Mouse (Mus musculus) hindbrain, embryonic 12.5 days (tissue): Measurements from ENCODE around the gene Lce3b. TPM values are rescaled to one million over a fixed set of nuclear protein-coding genes. Genes with fewer than 3 reads are reported as not detected.

Experiments
- ATAC-seq: fragments of 200-750 bp; cut with Nextera tagmentation; 2 replicates; pipeline ENCODE4 v1.8.0; 2017; ENCODE audit warnings: moderate TSS enrichment; ENCODE audit not compliant: low FRiP score
- H3K27ac ChIP-seq: fragments of 300-500 bp; sonication (generic); 2 replicates; pipeline ENCODE4 v1.5.1; 2016; ENCODE audit warnings: mild to moderate bottlenecking
- H3K27me3 ChIP-seq: fragments of 300-500 bp; sonication (generic); 2 replicates; pipeline ENCODE4 v1.6.1; 2016; ENCODE audit warnings: mild to moderate bottlenecking
- H3K36me3 ChIP-seq: fragments of 300-500 bp; sonication (generic); 2 replicates; pipeline ENCODE4 v1.6.1; 2016; ENCODE audit warnings: mild to moderate bottlenecking
- H3K4me1 ChIP-seq: fragments of 300-500 bp; sonication (generic); 2 replicates; pipeline ENCODE4 v1.6.1; 2016
- H3K4me2 ChIP-seq: fragments of 300-500 bp; sonication (generic); replicated peaks from 2 replicates; pipeline ENCODE4 v1.6.1; 2016; ENCODE audit warnings: mild to moderate bottlenecking
- H3K4me3 ChIP-seq: fragments of 300-500 bp; sonication (generic); 2 replicates; pipeline ENCODE4 v1.5.1; 2016; ENCODE audit warnings: mild to moderate bottlenecking
- H3K9ac ChIP-seq: fragments of 300-500 bp; sonication (generic); 2 replicates; pipeline ENCODE4 v1.6.1; 2016; ENCODE audit warnings: mild to moderate bottlenecking, moderate library complexity
- H3K9me3 ChIP-seq: fragments of 300-500 bp; sonication (generic); replicated peaks from 2 replicates; pipeline ENCODE4 v1.6.1; 2016; ENCODE audit warnings: mild to moderate bottlenecking
- WGBS: fragments of 180-500 bp; shearing (Covaris S2); methylation state at CpG from one replicate; pipeline ENCODE4 v1.1.7; 2016; 5-methylcytosine and 5-hydroxymethylcytosine counted together
- polyA plus RNA-seq: library from polyadenylated mRNA; unstranded; fragments of >200 nt; fragmentation: Nextera tagmentation; extraction: Ambion mirVana; gene quantifications from 2 replicates; pipeline ENCODE4 v1.2.1, GENCODE M21; 2016

Lce3b gene
- not detected in 2 replicates for polyA plus RNA-seq

DNA sequence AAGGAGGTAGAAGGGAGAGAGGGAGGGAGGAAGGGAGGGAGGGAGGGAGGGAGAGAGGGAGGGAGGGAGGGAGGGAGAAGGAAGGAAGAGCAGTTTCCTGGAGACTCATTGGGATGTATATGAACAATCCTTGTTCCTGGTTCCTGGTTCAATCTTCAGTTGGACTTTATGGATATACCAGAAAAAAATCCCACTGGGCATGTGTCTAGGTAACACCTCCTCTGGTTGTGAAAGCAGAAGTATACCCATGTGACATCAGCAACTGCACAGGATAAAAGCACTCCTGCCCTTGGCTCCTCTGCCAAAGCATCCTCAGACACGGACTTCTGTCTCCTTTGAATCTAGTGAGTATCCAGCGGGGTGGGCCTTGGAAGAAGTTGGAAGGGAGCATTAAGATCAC lies at the start of gene Lce3b:
Lce3b (plus strand) TSS at position 301 of the 400 bp plus-strand sequence.
- Histone ChIP-seq H3K4me1 (no peaks in the 10 kb centered on the region), H3K27ac (no peak within 1 kb of the TSS), H3K4me2 (no peak within 1 kb of the TSS), H3K27me3 (no peaks in the 10 kb centered on the region), H3K9me3 (no peaks in the 10 kb centered on the region), H3K36me3 (no peaks in the 10 kb centered on the region), H3K4me3 (no peak within 1 kb of the TSS), H3K9ac (no peak within 1 kb of the TSS)
- WGBS, result 62% methylated on average over 2 of the region's 2 CpGs
- no peak for ATAC-seq

DNA sequence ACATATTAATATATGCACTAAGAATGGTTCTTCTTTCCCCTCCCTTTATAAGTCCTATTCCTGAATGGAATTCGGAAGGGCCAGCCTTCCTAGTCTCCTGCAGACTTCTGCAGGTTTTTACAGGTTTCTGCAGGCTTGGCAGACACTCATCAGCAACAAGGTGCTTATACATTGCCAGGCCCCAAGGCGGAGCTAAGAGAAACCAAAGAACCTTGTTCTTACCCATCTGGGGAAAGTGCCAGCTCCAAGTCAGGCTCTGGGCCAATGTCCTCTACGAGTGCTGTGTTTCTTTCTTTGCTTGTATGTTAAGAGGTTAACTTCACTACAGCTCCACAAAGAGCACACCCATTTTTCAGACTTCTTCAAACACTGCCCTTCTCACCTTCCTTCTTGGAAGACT lies 38.7 kb upstream of the Lce3b start:
- H3K36me3 ChIP-seq, result no peaks in the 10 kb centered on the region
- no peak overlapping the region for H3K4me3 ChIP-seq
- no peak for ATAC-seq
- WGBS, result 69% methylated on average over 3 of the region's 3 CpGs
- no peak overlapping the region for H3K27ac ChIP-seq
- no peaks in the 10 kb centered on the region for H3K9me3 ChIP-seq
- H3K4me2 ChIP-seq, result no peak overlapping the region
- H3K27me3 ChIP-seq, result no peaks in the 10 kb centered on the region
- no peak overlapping the region for H3K9ac ChIP-seq
- no peaks in the 10 kb centered on the region for H3K4me1 ChIP-seq

DNA sequence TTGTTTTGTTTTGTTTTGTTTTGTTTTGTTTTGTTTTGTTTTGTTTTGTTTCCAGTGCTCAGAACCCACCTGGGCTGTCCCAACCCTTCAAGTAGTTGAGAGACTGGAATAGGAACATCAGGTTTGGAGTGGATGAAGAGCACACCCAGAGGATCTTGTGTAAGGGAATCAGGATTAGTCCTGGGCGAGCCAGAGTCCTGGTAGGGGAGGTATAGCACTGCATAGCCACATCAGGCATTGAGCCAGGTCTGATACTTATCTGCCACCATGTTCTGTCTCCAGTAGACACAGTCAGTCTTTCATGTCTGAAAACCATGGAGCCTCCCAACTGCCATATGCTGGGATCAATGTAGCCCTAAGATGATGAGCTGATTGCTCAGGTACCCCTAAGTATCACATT lies 38.3 kb upstream of the Lce3b start:
- no peak overlapping the region for H3K4me3 ChIP-seq
- H3K27me3 ChIP-seq, result no peaks in the 10 kb centered on the region
- H3K9me3 ChIP-seq, result no peaks in the 10 kb centered on the region
- no peak for ATAC-seq
- H3K4me1 ChIP-seq, result no peaks in the 10 kb centered on the region
- WGBS, result 65% methylated on average over 1 of the region's 1 CpGs
- no peak overlapping the region for H3K27ac ChIP-seq
- H3K36me3 ChIP-seq, result no peaks in the 10 kb centered on the region
- H3K9ac ChIP-seq, result no peak overlapping the region
- no peak overlapping the region for H3K4me2 ChIP-seq

DNA sequence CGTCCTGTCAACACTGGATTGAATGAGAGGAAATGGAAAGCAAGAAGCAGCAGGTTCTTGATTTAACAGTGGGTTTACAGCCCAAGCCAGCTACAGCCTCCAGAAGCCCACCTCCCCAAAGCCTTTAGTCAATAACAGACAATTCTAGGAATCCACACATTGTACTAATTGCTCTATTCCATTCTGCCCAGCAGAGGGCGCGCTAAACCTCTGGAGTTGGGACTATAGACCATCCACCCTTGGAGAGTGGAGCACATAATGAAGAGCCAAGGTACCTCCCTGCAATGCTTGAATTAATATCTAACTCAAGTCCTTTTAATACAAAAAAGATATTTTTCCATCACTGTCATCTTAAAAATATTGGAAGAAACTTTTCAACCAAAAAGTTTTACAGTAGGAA lies 29.8 kb upstream of the Lce3b start:
- H3K9me3 ChIP-seq, result no peaks in the 10 kb centered on the region
- no peaks in the 10 kb centered on the region for H3K36me3 ChIP-seq
- WGBS, result 33% methylated on average over 3 of the region's 3 CpGs
- H3K27ac ChIP-seq, result no peak overlapping the region
- H3K4me3 ChIP-seq, result no peak overlapping the region
- no peak for ATAC-seq
- H3K27me3 ChIP-seq, result no peaks in the 10 kb centered on the region
- H3K9ac ChIP-seq, result no peak overlapping the region
- no peaks in the 10 kb centered on the region for H3K4me1 ChIP-seq
- H3K4me2 ChIP-seq, result no peak overlapping the region

DNA sequence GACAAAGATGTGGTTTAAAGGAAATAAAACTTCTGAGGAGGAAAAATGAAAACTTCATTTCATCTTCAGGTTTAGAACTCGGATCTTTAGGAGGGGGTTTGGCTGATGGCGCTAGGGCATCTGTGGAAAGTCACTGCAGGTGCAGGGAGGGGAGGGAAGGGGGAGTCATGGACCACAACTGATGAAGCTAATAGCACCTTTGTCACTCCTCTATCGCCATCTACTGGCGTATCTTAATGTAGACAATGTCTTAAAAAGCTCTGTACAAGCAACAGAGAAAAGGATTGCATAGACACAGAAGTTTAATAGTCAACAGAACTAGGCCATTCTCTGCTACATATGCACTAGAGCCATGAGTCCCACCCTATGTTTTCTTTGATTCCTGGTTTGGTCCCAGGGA lies 29.1 kb upstream of the Lce3b start:
- Histone ChIP-seq H3K9ac (no peak overlapping the region), H3K36me3 (no peaks in the 10 kb centered on the region), H3K27me3 (no peaks in the 10 kb centered on the region), H3K4me3 (no peak overlapping the region), H3K4me2 (no peak overlapping the region), H3K27ac (no peak overlapping the region), H3K4me1 (no peaks in the 10 kb centered on the region), H3K9me3 (no peaks in the 10 kb centered on the region)
- WGBS, result 26% methylated on average over 4 of the region's 4 CpGs
- no peak for ATAC-seq

DNA sequence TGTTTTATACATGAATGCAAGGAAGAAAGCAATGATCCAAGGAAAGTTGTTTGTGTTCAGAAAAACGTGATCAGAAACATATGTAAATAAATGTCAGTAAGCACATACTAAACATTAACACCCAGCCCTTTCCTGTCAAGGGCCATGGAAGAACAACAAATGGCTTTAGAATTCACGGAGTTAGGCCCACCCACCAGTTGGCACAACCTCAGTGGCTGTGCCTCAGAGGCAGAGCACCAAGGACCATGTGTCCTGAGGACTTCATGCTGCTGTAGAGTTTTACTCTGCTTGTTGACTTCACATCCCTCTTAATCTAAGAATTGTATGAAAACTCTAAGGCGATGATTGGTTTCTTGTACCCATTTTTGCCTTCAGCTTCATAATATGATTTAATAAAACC lies 27.6 kb upstream of the Lce3b start:
- Histone ChIP-seq H3K27me3 (no peaks in the 10 kb centered on the region), H3K9me3 (no peaks in the 10 kb centered on the region), H3K36me3 (no peaks in the 10 kb centered on the region), H3K4me2 (no peak overlapping the region), H3K4me3 (no peak overlapping the region), H3K27ac (no peak overlapping the region), H3K9ac (no peak overlapping the region), H3K4me1 (no peaks in the 10 kb centered on the region)
- WGBS, result 50% methylated on average over 3 of the region's 3 CpGs
- ATAC-seq, result no peak

DNA sequence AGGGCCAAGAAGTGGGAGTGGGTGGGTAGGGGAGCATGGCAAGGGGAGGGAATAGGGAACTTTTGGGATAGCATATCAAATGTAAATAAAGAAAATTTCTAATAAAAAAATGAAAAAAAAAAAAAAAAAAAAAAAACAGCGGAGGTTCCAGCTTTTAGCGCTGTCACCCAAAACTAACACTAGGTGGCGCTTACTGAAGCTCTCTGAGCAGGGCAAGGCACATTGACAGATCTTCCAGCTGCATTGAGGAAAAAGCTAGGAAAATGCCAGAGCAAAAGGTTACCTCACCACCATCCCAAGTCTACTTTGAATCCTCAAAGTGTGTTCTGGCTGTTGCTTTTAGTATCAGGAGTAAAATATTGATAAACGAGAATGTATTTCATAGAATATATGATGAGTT lies 25.2 kb upstream of the Lce3b start:
- Histone ChIP-seq H3K9ac (no peak overlapping the region), H3K4me1 (no peaks in the 10 kb centered on the region), H3K27ac (no peak overlapping the region), H3K4me2 (no peak overlapping the region), H3K27me3 (no peaks in the 10 kb centered on the region), H3K4me3 (no peak overlapping the region), H3K36me3 (no peaks in the 10 kb centered on the region), H3K9me3 (no peaks in the 10 kb centered on the region)
- 29% methylated on average over 4 of the region's 4 CpGs for WGBS
- ATAC-seq, result no peak

DNA sequence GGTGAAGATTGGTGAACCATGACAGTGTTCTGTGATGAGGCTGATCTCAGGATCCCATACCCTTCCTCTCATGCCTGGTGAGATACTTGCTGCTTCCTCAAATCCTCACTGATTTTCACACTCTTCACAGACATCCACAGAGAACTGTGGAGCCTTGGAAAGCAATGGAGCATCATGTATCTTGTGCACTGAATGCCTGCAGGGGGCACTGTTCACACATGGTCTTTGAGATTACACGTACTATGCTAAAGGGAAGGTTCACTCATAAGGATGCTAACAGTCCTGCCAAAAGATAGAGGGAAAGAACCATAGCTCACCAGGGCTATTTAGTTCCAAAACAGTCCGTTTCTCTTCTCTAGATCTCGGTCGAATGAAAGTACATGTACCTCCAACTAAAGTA lies 12.4 kb upstream of the Lce3b start:
- Histone ChIP-seq H3K9me3 (no peaks in the 10 kb centered on the region), H3K9ac (no peak overlapping the region), H3K27me3 (no peaks in the 10 kb centered on the region), H3K4me2 (no peak overlapping the region), H3K27ac (no peak overlapping the region), H3K4me1 (no peaks in the 10 kb centered on the region), H3K4me3 (no peak overlapping the region), H3K36me3 (no peaks in the 10 kb centered on the region)
- WGBS, result 69% methylated on average over 4 of the region's 4 CpGs
- ATAC-seq, result no peak

DNA sequence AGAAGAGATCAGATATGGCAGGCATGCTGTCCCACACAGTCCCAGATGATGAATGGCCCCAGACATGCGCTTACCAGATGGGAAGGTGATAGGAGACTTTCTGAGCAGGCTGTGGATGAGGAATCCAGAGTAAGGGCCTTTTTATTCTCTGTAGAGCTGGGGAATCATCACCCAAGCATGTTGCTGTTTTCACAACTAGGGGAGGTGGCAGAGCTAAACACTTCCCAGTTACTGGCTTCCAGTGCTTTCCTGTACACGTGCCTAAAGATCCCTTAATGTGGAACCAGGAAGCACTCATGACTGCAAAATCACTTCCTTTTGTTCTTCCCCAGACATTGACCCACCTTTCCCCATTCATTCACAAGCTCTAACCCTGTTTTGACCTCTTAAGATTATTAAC lies 6.6 kb upstream of the Lce3b start, which contains the start of gene Lce3a:
Lce3a (minus strand) TSS at position 101 of the 400 bp plus-strand sequence.
- Histone ChIP-seq H3K4me3 (no peak within 1 kb of the TSS), H3K9ac (no peak within 1 kb of the TSS), H3K9me3 (no peaks in the 10 kb centered on the region), H3K27me3 (no peaks in the 10 kb centered on the region), H3K27ac (no peak within 1 kb of the TSS), H3K4me1 (no peaks in the 10 kb centered on the region), H3K36me3 (no peaks in the 10 kb centered on the region), H3K4me2 (no peak within 1 kb of the TSS)
- no peak for ATAC-seq
- WGBS, result 73% methylated on average over 2 of the region's 2 CpGs

DNA sequence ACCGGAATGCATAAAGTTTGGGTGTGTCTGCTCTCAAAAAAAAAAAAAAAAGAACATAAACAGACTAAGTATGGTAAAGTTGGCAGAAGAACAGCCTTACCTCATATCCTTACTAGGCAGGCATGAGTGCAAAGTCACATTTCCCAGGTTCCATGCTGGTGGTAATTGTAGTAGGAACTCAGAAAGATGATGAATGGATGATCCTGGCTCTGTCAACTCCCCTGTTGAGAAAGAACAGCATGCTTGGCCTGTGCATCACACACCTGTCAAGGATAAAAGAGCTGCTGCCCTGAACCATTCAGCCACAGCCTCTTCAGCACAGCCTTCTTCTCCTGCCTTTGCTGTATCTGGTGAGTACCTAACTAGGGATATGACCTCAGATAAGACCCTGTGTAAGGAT lies 11.4 kb downstream of the Lce3b start, which contains the start of gene Lce3c:
Lce3c (plus strand) TSS at position 301 of the 400 bp plus-strand sequence.
- Histone ChIP-seq H3K9ac (no peak within 1 kb of the TSS), H3K36me3 (no peaks in the 10 kb centered on the region), H3K4me3 (no peak within 1 kb of the TSS), H3K27ac (no peak within 1 kb of the TSS), H3K27me3 (no peaks in the 10 kb centered on the region), H3K4me2 (no peak within 1 kb of the TSS), H3K4me1 (no peaks in the 10 kb centered on the region), H3K9me3 (no peaks in the 10 kb centered on the region)
- 81% methylated on average over 1 of the region's 1 CpGs for WGBS
- no peak for ATAC-seq

DNA sequence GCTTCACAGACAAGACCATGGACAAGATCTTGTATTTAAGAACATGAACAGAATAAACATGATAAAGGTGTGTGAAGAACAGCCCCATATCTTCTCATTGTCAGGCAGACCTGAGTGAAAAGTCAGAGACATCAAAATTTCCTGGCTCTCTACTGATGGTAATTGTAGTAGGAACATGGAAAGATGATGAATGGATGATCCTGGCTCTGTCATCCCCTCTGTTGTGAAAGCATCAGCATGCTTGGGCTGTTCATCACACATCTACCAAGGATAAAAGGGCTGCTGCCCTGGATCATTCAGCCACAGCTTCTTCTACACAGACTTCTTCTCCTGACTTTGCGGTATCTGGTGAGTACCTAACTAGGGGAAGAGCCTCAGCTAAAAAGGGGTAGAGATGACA lies 24.3 kb downstream of the Lce3b start, which contains the start of gene Lce3d:
Lce3d (plus strand) TSS at position 301 of the 400 bp plus-strand sequence.
- no peak for ATAC-seq
- H3K36me3 ChIP-seq, result no peaks in the 10 kb centered on the region
- no peak within 1 kb of the TSS for H3K27ac ChIP-seq
- no peaks in the 10 kb centered on the region for H3K27me3 ChIP-seq
- 92% methylated on average over 1 of the region's 1 CpGs for WGBS
- H3K4me3 ChIP-seq, result no peak within 1 kb of the TSS
- no peak within 1 kb of the TSS for H3K9ac ChIP-seq
- H3K4me1 ChIP-seq, result no peaks in the 10 kb centered on the region
- no peaks in the 10 kb centered on the region for H3K9me3 ChIP-seq
- no peak within 1 kb of the TSS for H3K4me2 ChIP-seq

DNA sequence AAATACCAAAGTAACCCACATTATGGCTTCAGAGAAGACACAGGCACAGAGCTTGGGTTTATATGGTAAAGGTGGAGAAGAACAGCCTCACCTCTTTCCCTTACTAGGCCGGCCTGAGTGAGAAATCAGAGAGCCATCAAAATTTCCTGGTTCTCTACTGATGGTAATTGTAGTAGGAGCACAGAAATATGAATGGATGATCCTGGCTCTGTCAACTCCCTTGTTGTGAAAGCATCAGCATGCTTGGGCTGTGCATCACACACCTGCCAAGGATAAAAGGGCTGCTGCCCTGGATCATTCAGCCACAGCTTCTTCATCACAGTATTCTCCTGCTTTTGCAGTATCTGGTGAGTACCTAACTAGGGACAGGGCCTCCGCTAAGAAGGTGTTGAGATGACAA lies 34.0 kb downstream of the Lce3b start, which contains the start of gene Lce3e:
Lce3e (plus strand) TSS at position 301 of the 400 bp plus-strand sequence.
- WGBS, result 89% methylated on average over 2 of the region's 2 CpGs
- H3K4me2 ChIP-seq, result no peak within 1 kb of the TSS
- H3K9ac ChIP-seq, result no peak within 1 kb of the TSS
- no peaks in the 10 kb centered on the region for H3K27me3 ChIP-seq
- H3K4me3 ChIP-seq, result no peak within 1 kb of the TSS
- H3K9me3 ChIP-seq, result no peaks in the 10 kb centered on the region
- no peaks in the 10 kb centered on the region for H3K4me1 ChIP-seq
- ATAC-seq, result no peak
- no peak within 1 kb of the TSS for H3K27ac ChIP-seq
- no peaks in the 10 kb centered on the region for H3K36me3 ChIP-seq

DNA sequence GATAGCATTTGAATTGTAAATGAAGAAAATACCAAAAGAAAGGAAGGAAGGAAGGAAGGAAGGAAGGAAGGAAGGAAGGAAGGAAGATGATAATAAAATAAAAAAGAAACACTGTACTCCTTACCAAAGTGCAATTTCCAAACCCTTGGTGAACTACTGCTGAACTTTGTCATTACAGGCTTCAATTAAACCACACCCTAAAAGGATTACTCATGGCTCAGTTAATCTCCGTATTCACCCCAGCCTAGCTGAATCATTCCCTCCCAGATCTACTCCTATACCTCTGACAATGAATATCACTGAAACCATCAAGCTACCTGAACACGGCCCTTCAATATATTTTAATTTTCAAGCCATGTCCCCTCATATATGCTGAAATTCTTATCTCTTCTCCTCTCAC lies 45.7 kb downstream of the Lce3b start:
- no peak overlapping the region for H3K4me3 ChIP-seq
- no peak overlapping the region for H3K4me2 ChIP-seq
- no peaks in the 10 kb centered on the region for H3K4me1 ChIP-seq
- ATAC-seq, result no peak
- H3K27me3 ChIP-seq, result no peaks in the 10 kb centered on the region
- H3K36me3 ChIP-seq, result no peaks in the 10 kb centered on the region
- H3K9ac ChIP-seq, result no peak overlapping the region
- no peak overlapping the region for H3K27ac ChIP-seq
- WGBS, result 82% methylated on average over 2 of the region's 2 CpGs
- no peaks in the 10 kb centered on the region for H3K9me3 ChIP-seq
